In genomic region chr2:105678880-105679321, GRCm38 (mm10) we compare ENCODE assay signal across 15 mouse cellular contexts. TPM values are rescaled to one million over a fixed set of nuclear protein-coding genes. Genes with fewer than 3 reads are reported as not detected.
DNase-seq lines count a peak whose midpoint lies in the region; ATAC-seq lines count a peak whose summit lies in the region.
"Had no signal": no experiment of that assay in that cellular context is flagged by ENCODE, and none has a peak within 500 bp of the region (broad histone marks: within the 10 kb centered on the region; RNA-seq: fewer than 3 reads in every experiment).

No protein-coding gene starts in this region.

- peak overlapping the region; percentile 17; the same call in 1 of the 2 replicates for H3K27ac ChIP-seq in hindbrain, embryonic 12.5 days
- H3K27ac ChIP-seq in neural tube, embryonic 11.5 days (ENCODE audit: low read depth, low read length): no peak overlapping the region
- H3K27ac ChIP-seq: heart, adult 2 months; liver, embryonic 13.5 days; stomach, embryonic 15.5 days had no signal

- peak; percentile 50 for DNase-seq in embryo, embryonic 10.5 days (ENCODE audit: low spot score)
- no peak for DNase-seq in embryo, embryonic 10 days (ENCODE audit: low spot score)
- DNase-seq in embryo, embryonic 9.5 days (ENCODE audit: extremely low spot score): peak; percentile 39
- DNase-seq in neural tube, embryonic 11.5 days (ENCODE audit: low spot score): peak; percentile 24
- no peak for DNase-seq in frontal cortex, postnatal 36 days (ENCODE audit: low spot score in 2 of 2)
- DNase-seq in left cerebral cortex, postnatal 4 days: no peak
- DNase-seq in right cerebral cortex, adult 18-20 months: no peak
- DNase-seq: kidney, adult 18-20 months; layer of hippocampus, adult 9-11 months; liver, embryonic 13.5 days had no signal

- H3K4me2 ChIP-seq in hindbrain, embryonic 12.5 days (replicated peaks): peak overlapping the region; percentile 61
- peak overlapping the region; percentile 71 for H3K4me2 ChIP-seq in neural tube, embryonic 11.5 days (ENCODE audit: low read depth)
- H3K4me2 ChIP-seq: liver, embryonic 13.5 days; stomach, embryonic 15.5 days had no signal

- H3K9me3 ChIP-seq in hindbrain, embryonic 12.5 days (replicated peaks): no peaks in the 10 kb centered on the region
- H3K9me3 ChIP-seq in neural tube, embryonic 11.5 days (ENCODE audit: control insufficient read depth, low read length): no peaks in the 10 kb centered on the region
- H3K9me3 ChIP-seq: liver, embryonic 13.5 days; stomach, embryonic 15.5 days had no signal

- H3K27me3 ChIP-seq in hindbrain, embryonic 12.5 days: peaks cover 87% of the 10 kb centered on the region
- H3K27me3 ChIP-seq in neural tube, embryonic 11.5 days (ENCODE audit: control insufficient read depth, insufficient read depth, low read length): peaks cover 64% of the 10 kb centered on the region

- H3K4me1 ChIP-seq in hindbrain, embryonic 12.5 days: peaks cover 52% of the 10 kb centered on the region
- peaks cover 21% of the 10 kb centered on the region for H3K4me1 ChIP-seq in neural tube, embryonic 11.5 days (ENCODE audit: control insufficient read depth, insufficient read depth, low read length)

- H3K36me3 ChIP-seq in hindbrain, embryonic 12.5 days: no peaks in the 10 kb centered on the region
- H3K36me3 ChIP-seq in neural tube, embryonic 11.5 days (ENCODE audit: control insufficient read depth, insufficient read depth, low read length): no peaks in the 10 kb centered on the region
- H3K36me3 ChIP-seq: liver, embryonic 13.5 days; stomach, embryonic 15.5 days had no signal

- no peak for ATAC-seq in hindbrain, embryonic 12.5 days (ENCODE audit: low FRiP score)
- ATAC-seq in neural tube, embryonic 11.5 days (ENCODE audit: insufficient read depth, low FRiP score, low TSS enrichment): no peak

- under 1% methylated on average over 7 of the region's 7 CpGs for WGBS in hindbrain, embryonic 12.5 days
- WGBS in neural tube, embryonic 11.5 days: under 1% methylated on average over 7 of the region's 7 CpGs

- peak overlapping the region; percentile 51 for H3K4me3 ChIP-seq in hindbrain, embryonic 12.5 days
- peak overlapping the region; percentile 62 for H3K4me3 ChIP-seq in neural tube, embryonic 11.5 days (ENCODE audit: low read depth, low read length)
- H3K4me3 ChIP-seq: erythroblast, embryonic 14.5 days; heart, adult 2 months; liver, embryonic 13.5 days; stomach, embryonic 15.5 days had no signal

- intact Hi-C loops in left cerebral cortex, postnatal 4 days (cut with DNase I): loop anchor here (5.0 to 10.0 kb wide), 2 partner anchors 226 to 403 kb away; partner anchors contain the start of genes Elp4 and Immp1l

- H3K9ac ChIP-seq in hindbrain, embryonic 12.5 days: peak overlapping the region; percentile 49
- H3K9ac ChIP-seq in neural tube, embryonic 11.5 days (ENCODE audit: low read length): peak overlapping the region; percentile 0; the same call in 1 of the 2 replicates
- H3K9ac ChIP-seq: liver, embryonic 13.5 days; stomach, embryonic 15.5 days had no signal

RNA-seq across cellular contexts. Expression of gene Pax6, which starts 10.2 kb away (rescaled TPM):
- 17.9 and 20.1 TPM in 2 replicates for polyA plus RNA-seq in hindbrain, embryonic 12.5 days (2016; fragmentation: Nextera tagmentation; extraction: Ambion mirVana)
- polyA plus RNA-seq in neural tube, embryonic 11.5 days (2014; fragmentation: Nextera tagmentation; extraction: Ambion mirVana): 28.2 and 30.7 TPM in 2 replicates
- 10 to 100 TPM; 11.5 to 13.9 TPM for total RNA-seq in left cerebral cortex, postnatal 4 days (2021)
- total RNA-seq: heart, adult 2 months; megakaryocyte, adult 5-6 weeks had no signal
- polyA plus RNA-seq: heart, adult 2 months had no signal

Comparison
In these comparisons a context has a peak if more than half of its experiments do, and no peak if none do; other contexts are left out.
1. DNase-seq: peak in embryo, embryonic 10.5 days (single experiment), embryo, embryonic 9.5 days (single experiment) and neural tube, embryonic 11.5 days (single experiment); none in embryo, embryonic 10 days (single experiment), frontal cortex, postnatal 36 days (0 of 2), left cerebral cortex, postnatal 4 days (single experiment) and right cerebral cortex, adult 18-20 months (single experiment).